Mouse (Mus musculus): ENCODE data around the gene Kcnj15.

- TF ChIP-seq CTCF (IDR thresholded peaks at IDR 0.05) (no peak), EP300 (IDR thresholded peaks at IDR 0.05) (no peak)
These were observed 15.2 kb upstream of the Kcnj15 start for GRCm38 (mm10) chr16:95242114-95242513.

Data from lung, postnatal 0 days (tissue).